Mouse (Mus musculus) brain, embryonic 14.5 days (tissue): ENCODE results near the gene Erg.

Experiments
- CTCF ChIP-seq: fragments of 200-500 bp; IDR thresholded peaks from 2 replicates; pipeline ENCODE4 v1.5.1; 2012; ENCODE audit warnings: inconsistent platforms, mild to moderate bottlenecking, moderate library complexity, borderline replicate concordance; ENCODE audit not compliant: insufficient read depth, insufficient read length; ENCODE audit errors: extremely low read depth
- POLR2A ChIP-seq: fragments of 200-500 bp; IDR thresholded peaks from 2 replicates; pipeline ENCODE4 v1.6.1; 2012; ENCODE audit warnings: mild to moderate bottlenecking, inconsistent platforms, borderline replicate concordance; ENCODE audit not compliant: poor library complexity, insufficient read depth, insufficient read length, severe bottlenecking; ENCODE audit errors: extremely low read depth

- TF ChIP-seq CTCF, result no peak
- no peak for TF ChIP-seq POLR2A
Measured at GRCm38 (mm10) chr16:95596884-95597577, 10.6 kb upstream of the Erg start.
